Mouse (Mus musculus) embryo, embryonic 9.5 days (tissue): ENCODE results near the gene Klhl21.

Experiments used
- DNase-seq: peaks from one replicate; pipeline ENCODE4 v3.0.0-alpha.2; 2017; ENCODE audit errors: extremely low spot score

Klhl21 gene

DNA sequence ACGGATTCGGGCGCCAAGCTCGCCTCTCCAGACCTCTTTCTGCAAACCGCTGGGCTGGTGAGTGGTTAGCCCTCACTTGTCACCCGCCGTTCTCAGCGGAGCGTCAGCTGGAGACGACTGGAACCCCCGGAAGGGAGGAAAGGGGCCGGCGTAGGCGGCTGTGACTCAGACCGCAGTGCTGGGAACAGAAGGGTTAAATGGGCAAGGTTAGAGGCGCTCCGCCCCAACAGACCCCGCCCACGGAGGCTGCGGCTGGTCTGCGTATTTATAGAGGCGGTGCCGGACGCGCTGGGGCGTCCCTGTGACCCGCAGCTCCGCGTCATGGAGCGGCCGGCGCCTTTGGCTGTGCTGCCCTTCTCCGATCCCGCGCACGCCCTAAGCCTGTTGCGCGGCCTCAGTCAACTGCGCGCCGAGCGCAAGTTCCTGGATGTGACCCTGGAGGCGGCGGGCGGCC is at the start of gene Klhl21:
Klhl21 (plus strand) TSS at position 182 of the 454 bp plus-strand sequence.
- peak; percentile 95 for DNase-seq

DNA sequence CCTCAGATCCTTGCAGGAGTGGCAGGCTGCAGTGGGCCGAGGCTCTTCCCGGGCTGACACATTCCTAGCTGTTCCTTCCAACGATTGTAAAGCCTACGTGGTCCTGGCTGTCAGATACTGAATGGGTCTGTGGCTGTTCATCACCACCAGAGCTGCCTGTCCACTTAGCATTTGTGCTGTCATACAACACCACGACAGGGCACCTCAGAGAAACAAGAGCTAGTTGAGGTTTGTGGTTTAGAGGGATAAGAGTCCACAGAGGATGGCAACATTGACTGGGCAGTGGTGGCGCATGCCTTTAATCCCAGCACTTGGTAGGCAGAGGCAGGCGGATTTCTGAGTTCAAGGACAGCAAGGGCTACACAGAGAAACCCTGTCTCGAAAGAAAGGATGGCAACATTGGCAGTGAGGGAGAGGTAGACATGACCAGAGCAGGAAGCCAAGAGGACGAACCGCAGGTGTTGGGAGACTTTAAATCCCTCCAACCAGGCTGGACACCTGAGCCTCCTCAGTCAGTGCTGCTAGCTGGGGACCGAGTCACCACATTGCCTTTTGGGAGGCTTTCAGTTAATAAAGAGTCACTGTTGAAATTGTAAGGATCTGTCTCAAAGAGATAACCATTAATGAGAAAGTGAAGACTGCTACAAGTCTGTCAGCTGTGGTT is 48.6 kb upstream of the Klhl21 start:
- no peak for DNase-seq

DNA sequence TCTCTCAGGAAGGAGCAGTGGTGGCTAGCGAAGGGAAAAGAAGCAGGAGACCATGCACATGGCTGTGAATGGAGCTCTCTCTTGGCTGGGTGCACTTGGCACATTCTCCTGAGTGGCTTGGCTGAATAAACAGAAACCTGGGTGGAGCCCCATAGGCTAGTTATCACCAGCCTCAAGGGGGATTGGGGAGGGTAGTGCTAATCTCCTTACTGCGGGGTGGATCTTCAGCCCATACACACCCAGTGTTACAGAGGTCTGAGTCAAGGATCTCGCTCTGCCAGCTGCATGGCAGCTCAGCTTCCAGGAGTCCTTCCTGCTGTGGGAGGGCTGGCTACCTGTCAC is 48.1 kb upstream of the Klhl21 start:
- no peak for DNase-seq

DNA sequence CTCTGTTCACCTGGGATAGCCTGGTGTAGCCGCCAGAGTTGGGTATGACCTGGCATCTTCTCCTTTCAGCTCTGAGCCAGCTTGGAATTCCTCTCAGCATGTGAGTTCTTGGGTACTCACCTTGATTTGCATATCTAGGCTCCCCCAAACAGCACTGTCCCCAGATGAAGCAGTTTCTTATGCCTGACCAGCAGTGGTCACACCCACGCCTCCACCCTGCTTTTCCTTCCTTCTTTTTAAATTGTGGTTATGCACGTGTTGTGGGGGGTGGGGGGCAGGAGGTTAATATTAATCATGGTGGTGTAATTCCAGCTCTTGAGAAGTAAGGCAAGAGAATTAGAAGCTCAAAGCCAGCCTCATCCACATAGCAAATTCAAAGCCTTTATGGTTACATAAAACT is 45.8 kb upstream of the Klhl21 start:
- DNase-seq = no peak

- DNase-seq = no peak
These were observed 40.2 kb upstream of the Klhl21 start for GRCm38 (mm10) chr4:151968204-151968921.

DNA sequence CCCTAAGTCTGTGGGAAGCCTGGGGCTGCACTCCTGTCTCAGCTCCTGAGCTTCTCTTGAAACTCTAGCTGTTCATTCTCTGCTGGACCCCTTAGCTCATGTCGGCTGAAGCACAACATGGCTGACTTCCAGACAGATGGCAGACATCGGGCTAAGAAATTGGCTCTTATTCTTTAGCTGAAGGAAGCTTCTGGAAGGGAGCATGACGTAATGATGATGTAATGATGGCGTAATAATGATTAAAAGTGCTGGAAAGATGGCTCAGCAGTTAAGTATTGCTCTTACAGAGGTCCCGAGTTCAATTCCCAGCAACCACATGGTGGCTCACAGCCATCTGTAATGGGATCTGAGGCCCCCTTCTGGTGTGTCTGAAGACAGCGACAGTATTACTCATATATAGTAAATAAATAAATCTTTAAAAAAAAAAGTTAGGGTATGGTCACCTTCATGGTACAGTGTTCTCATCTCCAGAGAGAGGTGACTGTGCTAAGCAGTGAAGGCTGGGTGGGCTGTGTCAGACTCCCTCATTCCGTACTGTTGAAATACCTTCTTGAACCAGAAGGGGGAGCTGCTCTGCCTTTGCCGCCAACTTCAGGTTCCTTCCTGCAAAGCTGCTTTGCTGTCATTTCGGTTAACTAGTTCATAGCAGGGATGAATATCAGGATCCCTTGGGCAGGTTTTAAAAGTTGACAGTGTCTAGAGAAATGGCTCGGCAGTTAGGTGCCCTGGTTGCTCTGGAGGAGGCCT is 36.2 kb upstream of the Klhl21 start:
- DNase-seq = no peak

DNA sequence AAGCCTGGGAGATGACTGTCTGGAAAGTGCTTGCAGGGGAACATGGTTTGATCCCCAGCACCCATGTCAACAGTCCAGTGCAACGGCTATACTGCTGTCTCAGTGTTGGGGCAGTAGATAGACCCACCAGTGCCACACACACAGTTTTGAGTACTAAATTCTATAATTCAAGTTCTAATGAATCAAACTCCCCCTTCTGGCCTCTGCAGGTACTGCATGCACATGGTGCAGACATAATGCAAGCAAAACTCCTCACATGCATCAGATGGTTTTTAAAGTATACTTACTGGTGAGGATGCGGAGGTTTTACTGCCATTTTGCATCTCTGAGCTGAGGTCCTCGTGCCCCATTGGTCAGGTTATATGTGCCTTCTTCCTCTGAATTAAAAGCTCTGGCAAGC is 33.2 kb upstream of the Klhl21 start:
- DNase-seq = no peak

- peak; percentile 77 for DNase-seq
These were observed 30.9 kb upstream of the Klhl21 start for GRCm38 (mm10) chr4:151977748-151978147.

GRCm38 (mm10) chr4:151980699-151981098 is 27.9 kb upstream of the Klhl21 start:
- DNase-seq = no peak

DNA sequence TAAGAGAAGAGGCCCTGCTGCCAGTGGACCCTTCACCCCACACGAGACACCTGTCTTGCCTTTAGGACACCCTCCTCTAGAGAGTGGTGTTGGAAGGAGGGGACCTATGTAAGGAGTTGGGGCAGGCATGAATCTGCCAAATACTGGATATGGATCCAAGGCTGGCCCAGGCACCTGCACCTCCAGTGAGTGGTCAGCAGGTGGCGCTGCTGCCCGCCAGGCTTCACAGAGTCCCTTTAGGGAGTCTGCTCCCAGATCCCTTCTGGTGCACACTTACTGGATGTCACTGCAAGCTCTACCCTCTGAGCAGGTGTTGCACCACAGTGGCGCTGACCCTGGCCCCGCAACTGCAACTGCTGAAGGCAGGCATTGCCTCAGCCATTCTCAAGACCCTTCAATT is 27.2 kb upstream of the Klhl21 start:
- DNase-seq = peak; percentile 76

DNA sequence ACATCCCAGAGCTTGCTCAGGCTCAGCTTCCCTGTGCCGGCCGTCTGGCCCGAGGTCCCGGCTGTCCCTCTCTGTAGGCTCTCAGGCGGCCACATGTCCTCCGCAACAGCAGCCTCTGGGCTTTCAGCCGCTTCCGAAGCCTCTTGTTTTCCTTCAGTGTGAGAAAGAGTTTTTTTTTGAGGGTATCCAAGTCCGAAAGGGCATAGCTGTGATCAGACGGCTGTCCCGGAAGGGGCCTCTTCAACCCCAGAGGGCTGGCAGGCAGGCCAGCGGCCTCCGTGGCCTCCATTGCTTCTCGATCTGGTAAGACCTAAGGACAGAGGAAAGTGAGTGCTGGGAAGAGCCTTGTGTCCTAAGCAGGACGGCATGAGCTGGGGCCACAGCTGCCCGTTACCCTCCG is 25.6 kb upstream of the Klhl21 start:
- DNase-seq = no peak

DNA sequence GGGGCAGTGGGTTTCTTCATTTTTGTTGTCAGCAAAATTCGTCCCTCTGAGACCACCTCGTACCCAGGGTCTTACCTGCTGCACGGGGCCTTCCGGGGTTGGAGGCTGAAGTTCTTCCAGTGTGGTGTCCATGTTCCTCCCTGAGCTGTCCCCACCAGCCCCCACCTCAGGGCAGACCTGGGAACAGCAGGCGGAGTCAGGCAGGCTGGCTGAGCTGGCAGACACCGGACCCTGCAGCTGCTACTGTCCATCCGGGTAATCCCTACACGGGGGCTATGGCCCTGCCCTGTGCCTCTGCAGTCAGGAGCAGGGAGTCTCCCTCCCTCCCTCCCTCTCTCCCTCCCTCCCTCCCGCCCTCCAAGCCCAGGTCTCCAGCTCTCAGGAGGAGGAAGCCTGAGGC is 25.0 kb upstream of the Klhl21 start:
- no peak for DNase-seq

DNA sequence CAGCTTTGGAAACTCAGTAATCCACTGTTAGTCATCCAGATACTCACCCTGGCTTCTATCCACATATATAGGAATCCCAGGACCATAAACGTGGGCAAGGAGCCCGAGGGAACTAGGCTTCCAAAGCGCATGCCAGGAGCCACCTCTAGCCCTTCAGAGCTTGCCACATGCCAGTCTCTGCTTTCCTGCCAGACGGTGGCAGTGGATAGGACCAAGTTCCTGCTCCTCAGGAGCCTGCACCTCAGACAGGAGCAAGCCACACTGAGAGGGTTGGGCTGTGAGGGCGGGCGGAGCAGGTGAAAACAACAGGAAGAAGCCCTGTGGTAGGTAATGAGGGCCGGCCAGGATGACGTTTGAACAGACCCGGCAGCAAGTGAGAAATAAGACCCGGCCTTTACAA is 22.7 kb upstream of the Klhl21 start:
- DNase-seq = no peak

DNA sequence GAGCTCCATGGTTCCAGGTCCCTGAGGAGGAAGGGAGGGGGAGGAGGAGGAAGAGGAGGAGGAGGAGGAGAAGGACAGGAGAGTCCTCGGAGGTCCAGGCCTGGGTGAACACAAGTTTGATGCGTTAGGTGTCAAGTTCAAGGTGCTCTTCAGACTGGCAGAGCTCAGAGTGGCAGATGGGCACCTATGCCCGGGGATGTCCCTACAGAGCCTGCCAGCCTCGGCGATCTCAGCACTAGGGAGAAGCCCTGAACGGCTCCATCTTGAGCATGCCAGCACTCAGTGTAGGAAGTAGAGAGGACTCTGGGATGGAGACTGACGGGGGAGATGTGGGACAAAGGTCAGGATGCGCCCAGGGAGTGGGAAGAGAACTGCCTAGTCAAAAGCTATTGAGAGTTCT is 22.0 kb upstream of the Klhl21 start:
- DNase-seq = no peak

- no peak for DNase-seq
These were observed 20.6 kb upstream of the Klhl21 start for GRCm38 (mm10) chr4:151988014-151988341.

DNA sequence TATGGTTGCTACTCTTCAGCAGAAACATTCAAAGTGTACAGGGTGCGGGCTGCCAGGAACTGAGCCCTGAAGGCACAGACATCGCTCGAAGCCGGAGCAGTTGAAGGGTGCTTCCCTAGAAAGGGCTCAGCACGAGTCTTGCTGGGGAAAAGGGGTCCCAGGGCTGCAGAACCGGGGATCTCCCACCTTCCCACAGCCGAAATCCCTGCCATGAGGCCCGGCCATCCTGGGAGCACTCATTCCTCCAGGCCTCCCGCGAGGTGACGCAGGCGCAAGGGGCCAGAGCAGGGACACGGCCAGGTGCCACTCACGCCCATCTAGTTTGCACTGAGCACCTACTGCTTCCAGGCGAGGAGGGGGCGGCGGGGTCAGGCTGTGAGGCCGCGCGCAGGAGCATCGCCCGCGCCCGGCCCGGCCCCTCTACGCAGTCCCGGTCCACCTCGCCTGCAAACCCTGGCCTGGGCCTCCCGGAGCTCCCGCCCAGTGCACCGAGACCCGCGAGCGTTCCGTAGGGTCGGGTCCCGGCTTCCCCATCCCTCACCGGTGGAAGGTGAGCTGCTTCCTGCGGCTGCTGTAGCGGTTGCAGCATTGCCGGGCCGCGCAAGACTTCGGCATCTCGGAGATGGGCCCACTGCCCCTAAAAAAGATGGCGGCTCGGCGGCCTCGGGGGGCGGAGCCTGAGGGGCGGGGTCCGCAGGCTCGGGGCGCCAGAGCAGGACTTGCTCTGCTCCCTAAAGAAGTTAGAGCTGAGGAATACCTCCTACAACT is 20.1 kb upstream of the Klhl21 start, which contains the start of gene Thap3:
Thap3 (minus strand) TSS at position 656 of the 768 bp plus-strand sequence.
- DNase-seq = peak; percentile 85

GRCm38 (mm10) chr4:151989110-151989488 is 19.5 kb upstream of the Klhl21 start:
- DNase-seq = no peak

DNA sequence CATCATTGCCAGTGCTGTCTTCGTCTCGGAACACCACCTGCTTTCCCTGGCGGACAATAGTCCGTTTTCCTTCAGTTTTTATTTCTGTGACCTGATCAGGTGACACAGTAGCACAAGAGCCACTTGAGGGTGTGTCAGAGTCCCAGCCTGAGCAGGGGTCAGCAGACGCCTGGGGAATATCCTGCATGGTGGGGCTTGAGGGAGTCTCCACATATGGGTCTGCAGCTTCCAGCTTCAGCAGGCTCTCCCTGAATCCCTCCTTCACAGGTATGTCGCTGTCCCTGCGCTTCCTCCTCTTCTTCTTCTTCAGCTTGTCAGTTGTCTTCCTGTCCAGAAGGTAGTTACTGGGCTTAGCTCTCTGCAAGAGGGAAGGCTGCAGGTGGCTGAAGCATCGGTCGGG is 16.5 kb upstream of the Klhl21 start:
- DNase-seq = no peak

GRCm38 (mm10) chr4:151993035-151993434 is 15.6 kb upstream of the Klhl21 start:
- no peak for DNase-seq

- no peak for DNase-seq
These were observed 14.1 kb upstream of the Klhl21 start for GRCm38 (mm10) chr4:151994228-151995171.
